Mouse (Mus musculus) bone marrow macrophage, adult 2 months (primary cell): ENCODE results near the gene Usp50.

Source experiments
- CTCF ChIP-seq: IDR thresholded peaks from 2 replicates; pipeline ENCODE4 v1.5.1; 2012; ENCODE audit warnings: low read depth, mild to moderate bottlenecking, low read length, moderate library complexity
- POLR2A ChIP-seq: IDR thresholded peaks from 2 replicates; pipeline ENCODE4 v1.6.1; 2012; ENCODE audit warnings: mild to moderate bottlenecking, low read depth, low read length, borderline replicate concordance

GRCm38 (mm10) chr2:126769431-126770181 lies 13.7 kb downstream of the Usp50 start:
- TF ChIP-seq POLR2A: no peak
- TF ChIP-seq CTCF: no peak
